Mouse (Mus musculus): ENCODE data around the gene Serhl.
A peak's percentile ranks its signal among the peaks of the same experiment; 100 is the strongest.

Serhl gene

GRCm38 (mm10) chr15:83084022-83084640 is 5.2 kb upstream of the Serhl start:
- peak; percentile 66 to 72 for DNase-seq

DNA sequence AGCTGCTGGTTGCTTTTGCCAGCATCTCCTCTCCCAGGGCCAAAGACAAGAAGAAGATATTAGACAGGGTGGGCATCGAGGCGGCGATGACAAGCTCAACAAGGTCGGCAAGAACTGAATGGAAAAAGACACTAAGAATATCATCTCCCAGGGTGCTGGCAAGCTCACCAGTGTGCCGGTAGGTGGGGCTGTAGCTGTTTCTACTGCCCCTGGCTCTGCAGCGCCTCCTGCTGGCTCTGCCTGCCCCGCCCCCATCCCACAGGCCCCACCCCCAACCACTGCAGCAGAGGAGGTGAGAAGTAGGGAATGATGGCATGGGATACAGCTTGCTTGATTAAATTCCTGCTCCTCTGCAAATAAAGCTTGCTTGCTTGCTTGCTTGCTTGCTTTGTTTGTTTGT is 3.4 kb upstream of the Serhl start:
- peak; percentile 38 to 85 for DNase-seq

- DNase-seq, result no peak
These were observed 2.5 kb upstream of the Serhl start for GRCm38 (mm10) chr15:83086636-83087328.

- no peak for DNase-seq
These were observed 544 bp upstream of the Serhl start for GRCm38 (mm10) chr15:83088495-83089428.

GRCm38 (mm10) chr15:83090874-83091273 is 1.6 kb downstream of the Serhl start:
- DNase-seq, result no peak

- no peak for DNase-seq
These were observed 4.4 kb downstream of the Serhl start for GRCm38 (mm10) chr15:83093687-83094086.

DNA sequence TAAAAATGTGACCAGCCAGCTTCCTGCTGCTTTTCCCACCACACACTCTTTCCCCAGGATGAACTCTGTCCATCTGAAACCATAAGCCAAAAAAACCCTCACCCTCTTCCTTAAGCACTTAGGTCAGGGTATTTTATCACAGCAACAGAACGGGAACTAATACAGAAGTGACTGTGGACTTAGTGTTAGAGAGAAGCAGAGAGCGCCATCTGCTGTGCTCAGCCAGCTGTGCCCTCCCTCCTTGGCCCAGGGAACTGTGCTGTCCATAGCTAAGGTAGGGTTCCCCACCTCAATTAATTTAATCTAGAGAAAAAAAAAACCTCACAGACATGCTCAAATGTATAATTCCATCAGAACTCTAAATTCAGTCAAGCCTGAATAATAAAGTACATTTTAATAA is 6.6 kb downstream of the Serhl start:
- peak in 1 of 2 experiments; percentile 54 for DNase-seq

DNA sequence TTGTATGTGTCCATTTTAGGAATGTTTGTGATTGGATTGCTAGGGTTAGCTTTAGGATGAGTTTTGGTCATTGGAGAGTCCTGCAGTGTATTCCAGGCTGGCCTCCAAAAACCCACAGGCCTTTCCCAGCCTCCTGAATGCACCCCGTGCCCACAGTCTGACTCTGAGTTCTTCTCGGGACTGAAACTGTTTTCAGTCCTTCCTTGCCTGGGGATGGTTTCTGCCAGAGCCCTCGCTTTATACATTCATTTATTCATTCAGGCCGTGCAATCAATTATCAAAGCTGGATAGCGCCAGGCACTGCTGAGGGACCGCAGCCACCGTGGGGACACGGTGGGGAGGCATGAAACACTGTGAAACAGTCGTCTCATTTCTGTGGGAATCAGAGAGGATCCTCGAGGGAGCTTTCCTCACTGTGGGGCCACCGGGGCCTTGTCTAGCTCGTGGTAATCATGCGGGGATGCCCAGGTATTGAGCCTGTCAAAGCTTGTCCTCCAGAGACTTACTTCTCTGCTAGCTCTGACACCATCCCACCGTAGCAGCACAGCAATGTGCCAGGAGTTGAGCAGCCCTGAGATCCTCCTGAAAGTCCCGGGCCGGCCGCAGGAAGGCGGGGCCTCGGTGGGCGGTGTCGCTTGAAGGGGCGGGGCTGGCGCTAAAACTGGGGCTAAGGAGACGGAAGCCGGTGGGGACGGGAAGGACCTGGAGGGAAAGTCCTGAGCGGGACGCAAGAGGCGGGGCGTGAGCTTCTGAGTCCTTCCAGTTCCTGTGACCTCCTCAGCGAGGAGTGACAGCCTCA is 10.4 kb downstream of the Serhl start:
- peak; percentile 96 to 98 for DNase-seq

- DNase-seq, result no peak
These were observed 11.0 kb downstream of the Serhl start for GRCm38 (mm10) chr15:83100332-83100662.

DNA sequence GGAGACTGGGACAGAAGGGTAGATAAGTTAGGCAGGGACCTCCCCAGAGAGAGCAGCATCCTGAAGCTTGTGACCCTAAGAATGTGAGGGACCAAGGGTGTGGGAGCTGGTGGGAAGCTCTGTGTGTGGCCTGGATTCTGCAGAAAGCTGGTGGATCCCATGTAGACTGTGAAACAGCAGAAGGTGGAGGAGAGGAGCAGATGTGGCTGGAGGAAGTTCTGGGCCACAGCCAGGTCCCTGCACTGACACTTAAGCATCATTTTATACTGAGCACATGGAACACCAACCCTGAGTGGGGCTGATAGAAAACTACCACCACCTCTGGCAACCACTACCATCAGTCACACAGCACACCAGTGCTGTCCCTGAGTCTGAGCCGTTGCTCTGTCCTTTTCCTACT is 13.8 kb downstream of the Serhl start:
- DNase-seq, result no peak

DNA sequence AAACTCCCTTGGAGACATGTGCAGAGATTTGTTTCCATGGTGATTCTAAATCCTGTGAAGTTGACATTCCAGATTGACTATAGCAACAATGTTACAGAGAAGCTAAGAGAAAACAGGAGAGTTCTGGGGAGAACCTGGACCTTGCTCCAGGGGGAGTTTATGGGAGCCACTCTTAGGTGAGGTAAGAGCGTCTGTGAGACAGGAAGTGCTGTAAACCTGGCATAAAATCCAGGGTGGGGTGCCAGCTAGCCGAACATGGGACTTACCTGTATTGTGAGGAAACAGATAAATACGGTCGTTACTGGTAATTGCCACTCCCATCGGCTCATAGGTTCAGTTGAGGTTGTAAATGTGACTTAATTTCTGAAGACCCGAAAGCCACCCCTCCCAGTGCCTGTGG is 17.1 kb downstream of the Serhl start:
- no peak for DNase-seq

DNA sequence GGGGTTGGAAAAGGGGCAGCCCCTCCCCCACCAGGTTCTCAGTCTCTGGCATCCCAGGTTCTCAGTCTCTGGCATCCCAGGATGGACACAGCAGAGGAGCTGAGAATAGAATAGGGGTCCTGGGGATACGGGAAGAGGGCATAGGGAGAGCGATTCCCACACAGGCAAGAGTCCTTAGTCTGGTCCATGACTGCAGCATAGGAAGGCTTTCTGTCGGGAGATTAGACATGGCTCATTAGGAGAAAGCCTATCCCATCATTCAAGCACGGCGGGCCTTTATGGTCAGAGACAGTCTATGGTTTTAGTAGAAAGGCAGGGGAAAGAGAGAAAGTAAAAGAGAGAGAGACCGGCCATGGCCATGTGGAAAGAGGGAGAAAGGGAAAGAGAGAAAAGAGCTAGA is 18.5 kb downstream of the Serhl start:
- no peak for DNase-seq

GRCm38 (mm10) chr15:83111290-83111689 is 22.0 kb downstream of the Serhl start:
- no peak for DNase-seq

- no peak for DNase-seq
These were observed 22.6 kb downstream of the Serhl start for GRCm38 (mm10) chr15:83111874-83112273.

- DNase-seq, result peak; percentile 71 to 89
These were observed 23.6 kb downstream of the Serhl start for GRCm38 (mm10) chr15:83112898-83113297.

GRCm38 (mm10) chr15:83114106-83114505 is 24.8 kb downstream of the Serhl start:
- peak; percentile 48 to 62 for DNase-seq

- no peak for DNase-seq
These were observed 25.8 kb downstream of the Serhl start for GRCm38 (mm10) chr15:83115071-83115470.

DNA sequence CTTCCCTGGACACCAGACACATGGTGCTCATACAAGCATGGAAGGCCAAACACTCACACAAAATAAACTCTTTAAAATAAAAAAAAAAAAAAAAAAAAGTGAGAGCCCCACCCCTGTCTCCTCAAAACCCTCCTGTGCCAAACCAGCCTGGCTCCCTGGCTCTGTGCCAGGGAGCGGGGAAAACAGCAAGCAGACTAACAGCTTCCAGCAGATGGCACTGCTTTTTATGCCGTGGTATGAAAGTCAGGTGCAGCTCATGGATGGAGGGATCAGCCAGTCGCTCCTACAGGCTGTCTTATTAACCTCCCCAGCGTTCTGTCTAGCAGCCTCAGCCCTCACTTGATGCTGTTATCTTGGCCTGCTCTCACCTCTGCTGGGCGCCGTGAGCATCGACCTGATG is 29.1 kb downstream of the Serhl start:
- peak; percentile 65 to 78 for DNase-seq

DNA sequence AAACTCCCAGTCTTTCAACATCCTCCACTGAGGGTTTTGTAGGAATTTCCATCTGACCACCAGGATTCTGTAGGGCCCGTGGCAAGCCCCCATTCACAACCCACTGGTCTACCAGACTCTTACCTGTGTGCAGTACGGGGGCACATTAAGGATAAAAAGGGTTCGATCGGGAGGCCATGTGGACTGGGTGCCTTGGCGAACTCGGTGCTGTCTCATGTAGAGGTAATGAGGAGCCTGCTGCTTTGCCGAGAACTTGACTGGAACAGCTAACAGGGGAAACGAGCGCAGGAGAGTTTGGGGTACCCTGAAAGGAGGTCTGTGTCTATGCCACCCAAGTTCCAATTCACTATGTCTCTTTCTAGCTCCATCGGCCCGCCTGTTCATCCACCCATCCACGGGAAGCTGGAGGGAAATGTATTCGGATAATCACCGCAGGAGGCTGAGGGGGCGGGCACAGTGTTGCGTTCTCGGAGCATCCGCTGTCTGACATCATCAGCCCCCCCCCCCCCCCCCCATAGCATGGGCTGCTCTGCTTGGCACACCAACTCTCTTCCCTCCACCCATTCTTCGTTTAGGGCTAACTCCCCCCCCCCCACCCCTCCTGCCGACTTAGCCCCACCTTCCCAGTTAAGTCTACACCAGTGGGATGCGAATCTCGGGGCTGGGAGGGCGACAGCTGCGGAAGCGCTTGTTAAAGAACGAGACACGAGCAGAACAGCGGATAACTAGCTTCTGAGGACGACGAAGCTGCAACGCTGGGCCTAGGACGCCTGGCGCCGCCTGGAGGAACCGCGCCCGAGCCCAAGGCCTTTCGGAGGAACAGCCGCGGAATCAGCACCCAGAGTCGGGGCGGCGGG is 32.6 kb downstream of the Serhl start:
- DNase-seq, result peak; percentile 41 to 59

- peak; percentile 95 to 97 for DNase-seq
These were observed 33.4 kb downstream of the Serhl start, which contains the start of gene Rrp7a for GRCm38 (mm10) chr15:83122566-83123145. Rrp7a (minus strand) TSS chr15:83122801.

DNA sequence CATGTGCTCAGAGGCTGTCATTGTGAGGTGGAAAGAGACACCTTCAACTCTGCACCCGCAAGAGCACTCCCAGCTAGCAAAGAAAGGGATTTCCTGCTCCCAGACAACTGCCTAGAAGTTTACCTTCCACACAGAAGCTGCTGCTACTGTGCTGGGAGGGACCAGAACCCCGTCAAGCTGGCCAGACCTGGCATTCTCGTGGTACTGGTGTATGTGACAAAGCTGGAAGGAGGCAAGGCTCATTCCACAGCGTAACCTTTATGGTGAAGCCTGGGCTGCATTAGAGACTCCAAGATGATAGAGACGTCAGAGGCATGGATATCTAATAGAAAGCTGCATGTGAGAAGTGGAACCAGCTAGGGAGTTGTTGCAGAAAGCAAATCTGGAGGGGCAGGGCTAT is 35.3 kb downstream of the Serhl start:
- DNase-seq, result no peak

All from kidney, postnatal 36 days (tissue).